Mouse (Mus musculus) layer of hippocampus, adult 18-20 months (tissue): ENCODE data around the gene Sirpa. TPM values are rescaled to one million over a fixed set of nuclear protein-coding genes. Genes with fewer than 3 reads are reported as not detected.
A peak's percentile ranks its signal among the peaks of the same experiment; 100 is the strongest.

Experiments
- DNase-seq, 2 experiments: peaks; one replicate each; pipeline ENCODE4 v3.0.0; 2022; ENCODE audit warnings: low spot score in 2 of 2
- total RNA-seq, 2 experiments: library from RNA; stranded (reverse); gene quantifications; 2 replicates each; pipeline ENCODE4 v1.2.3; 2021

Sirpa gene
- total RNA-seq, 2 experiments from 2014 or later, result 295 to 305 TPM

DNA sequence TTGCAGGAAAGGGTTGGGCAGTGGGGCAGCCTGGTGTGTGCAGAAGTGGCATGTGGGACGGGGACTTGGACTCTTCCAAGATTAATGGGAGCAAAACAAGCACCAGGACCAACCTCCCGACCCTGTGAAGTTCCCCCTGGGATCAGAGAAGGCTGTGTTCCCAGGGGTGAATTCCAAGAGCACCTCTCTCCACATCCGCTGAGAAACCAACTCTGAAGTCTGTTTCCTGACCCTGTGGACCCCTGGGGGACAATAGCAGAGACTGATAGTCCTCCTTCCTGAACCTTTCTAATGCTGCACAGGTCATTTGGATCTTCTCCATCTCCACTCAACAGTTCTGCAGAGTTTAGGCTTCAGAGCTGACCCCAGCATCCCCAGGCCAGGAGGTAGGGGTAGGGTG, 10.8 kb upstream of the Sirpa start:
- no peak for DNase-seq

DNA sequence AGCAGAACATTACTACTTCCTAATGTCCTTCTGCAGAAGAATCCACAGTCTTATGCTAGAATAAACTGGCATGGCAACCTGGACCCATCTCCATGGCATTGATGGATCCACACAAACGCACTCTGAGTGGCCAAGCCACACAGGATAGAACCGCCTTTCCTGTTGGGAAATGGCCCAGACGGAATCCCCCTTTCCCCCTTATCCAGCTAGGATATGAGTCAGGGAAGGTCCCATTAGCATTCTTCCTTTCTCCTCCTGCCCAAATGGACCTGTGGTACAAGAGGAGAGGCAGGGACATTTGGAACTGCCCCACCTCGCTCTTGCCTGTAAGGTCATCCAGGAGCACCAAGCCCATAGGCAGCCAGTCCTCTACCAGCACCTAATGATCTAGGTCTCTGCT, 10.4 kb upstream of the Sirpa start:
- DNase-seq, result no peak

DNA sequence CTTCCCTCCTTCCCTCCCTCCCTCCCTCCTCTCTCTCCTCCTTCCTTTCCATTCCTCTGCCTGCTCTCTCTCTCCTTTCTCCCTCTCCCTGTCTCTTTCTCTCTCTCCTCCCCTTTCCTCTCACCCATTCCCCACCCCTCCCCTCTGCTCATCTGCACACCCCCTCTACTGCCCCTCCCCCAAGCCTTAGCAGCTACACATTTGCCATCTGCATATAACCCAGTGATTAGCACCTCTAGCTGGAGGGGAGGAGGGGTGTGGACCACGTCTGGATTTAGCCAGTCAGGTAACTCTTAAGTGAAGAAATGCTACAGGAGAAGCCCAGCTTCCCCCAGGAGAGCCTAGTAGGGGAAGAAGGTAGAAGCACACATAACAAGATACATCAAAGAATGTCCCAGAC, 7.7 kb upstream of the Sirpa start:
- no peak for DNase-seq

DNA sequence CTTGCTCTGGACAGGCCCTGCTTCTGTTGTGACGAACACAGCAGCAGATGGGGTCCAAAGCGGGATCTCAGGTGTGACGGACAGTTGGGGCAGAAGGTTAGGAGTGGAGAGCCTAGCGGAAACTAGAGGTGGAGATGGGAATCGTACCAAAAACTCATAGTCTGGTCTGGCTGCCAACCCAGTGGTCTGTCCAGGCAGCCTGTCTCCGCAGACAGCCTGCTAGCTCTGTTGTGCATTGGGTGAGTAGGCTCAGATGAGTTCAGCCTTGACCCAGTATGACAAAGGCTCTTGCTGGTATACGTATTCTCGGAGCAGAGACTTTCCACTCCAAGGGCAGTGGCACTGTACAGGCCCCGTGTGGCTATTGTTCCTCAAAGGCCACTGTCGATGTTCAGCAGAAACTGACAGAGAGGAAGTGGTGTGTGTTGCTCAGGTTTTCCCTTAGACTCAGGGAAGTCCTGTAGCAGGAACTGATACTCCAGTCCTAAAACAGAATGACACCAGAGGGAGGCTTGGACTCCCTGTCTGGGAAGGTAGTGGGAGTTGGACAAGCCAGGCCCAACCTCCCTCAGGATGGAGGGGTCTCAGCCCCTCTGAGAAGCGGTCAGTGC, 6.6 kb upstream of the Sirpa start:
- DNase-seq, result no peak

DNA sequence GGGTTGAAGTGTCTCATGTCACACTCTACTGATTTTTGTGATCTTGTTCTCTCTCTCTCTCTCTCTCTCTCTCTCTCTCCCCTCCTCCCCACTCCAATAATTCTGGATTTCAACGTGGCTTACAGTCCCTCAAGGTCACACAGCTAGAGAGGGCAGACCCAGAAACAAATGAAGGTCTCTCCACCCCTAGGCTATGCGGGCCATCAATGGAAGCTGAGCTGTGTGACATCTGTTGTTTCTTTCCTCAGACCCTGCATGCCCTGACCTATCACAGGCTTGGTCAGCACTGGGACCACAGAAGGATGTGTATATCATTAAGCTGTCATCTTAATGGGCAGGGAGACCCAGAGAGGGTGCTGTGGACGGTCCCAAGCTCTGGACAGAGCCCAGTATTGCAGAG, 5.4 kb upstream of the Sirpa start:
- DNase-seq, result no peak

DNA sequence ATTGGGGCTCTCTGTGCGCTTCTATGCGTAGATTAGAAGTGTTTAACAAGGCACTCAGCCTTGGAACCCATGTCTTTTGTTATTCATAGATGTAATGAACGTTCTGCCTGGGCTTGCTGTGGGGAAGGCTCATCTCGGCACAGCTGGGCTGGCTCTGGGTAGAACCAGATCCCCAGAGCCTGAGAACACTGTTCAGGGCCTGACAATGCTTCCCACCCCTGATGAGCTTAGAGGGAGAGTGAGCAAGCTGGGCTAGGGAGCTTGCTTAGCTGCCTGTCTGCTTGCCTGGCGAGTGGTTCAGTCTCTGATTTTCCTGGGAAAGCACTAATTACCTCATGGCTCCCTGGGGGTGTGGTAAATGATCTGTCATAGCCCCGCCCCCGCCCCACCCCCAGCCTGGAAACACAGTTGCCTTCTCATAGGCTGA, 4.8 kb upstream of the Sirpa start:
- no peak for DNase-seq

DNA sequence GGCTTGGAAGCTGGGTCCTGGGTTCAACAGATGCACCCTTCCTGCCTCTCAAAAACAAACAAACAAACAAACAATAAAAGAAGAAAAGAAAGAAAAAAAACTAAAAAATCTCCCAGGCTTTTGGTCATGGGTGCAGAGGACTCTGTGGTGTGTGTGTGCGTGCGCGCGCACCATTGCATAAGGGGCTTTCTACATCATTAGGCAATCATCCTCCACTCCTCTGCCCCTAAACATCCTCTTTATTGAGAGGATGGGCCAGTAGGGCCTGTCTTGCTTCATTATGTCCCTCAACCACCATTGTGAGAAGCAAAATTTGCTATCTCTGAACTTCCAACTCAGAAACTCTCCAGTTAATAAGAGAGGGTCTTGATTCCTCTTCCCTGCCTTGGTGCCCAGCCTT, 738 bp upstream of the Sirpa start:
- DNase-seq, result no peak

DNA sequence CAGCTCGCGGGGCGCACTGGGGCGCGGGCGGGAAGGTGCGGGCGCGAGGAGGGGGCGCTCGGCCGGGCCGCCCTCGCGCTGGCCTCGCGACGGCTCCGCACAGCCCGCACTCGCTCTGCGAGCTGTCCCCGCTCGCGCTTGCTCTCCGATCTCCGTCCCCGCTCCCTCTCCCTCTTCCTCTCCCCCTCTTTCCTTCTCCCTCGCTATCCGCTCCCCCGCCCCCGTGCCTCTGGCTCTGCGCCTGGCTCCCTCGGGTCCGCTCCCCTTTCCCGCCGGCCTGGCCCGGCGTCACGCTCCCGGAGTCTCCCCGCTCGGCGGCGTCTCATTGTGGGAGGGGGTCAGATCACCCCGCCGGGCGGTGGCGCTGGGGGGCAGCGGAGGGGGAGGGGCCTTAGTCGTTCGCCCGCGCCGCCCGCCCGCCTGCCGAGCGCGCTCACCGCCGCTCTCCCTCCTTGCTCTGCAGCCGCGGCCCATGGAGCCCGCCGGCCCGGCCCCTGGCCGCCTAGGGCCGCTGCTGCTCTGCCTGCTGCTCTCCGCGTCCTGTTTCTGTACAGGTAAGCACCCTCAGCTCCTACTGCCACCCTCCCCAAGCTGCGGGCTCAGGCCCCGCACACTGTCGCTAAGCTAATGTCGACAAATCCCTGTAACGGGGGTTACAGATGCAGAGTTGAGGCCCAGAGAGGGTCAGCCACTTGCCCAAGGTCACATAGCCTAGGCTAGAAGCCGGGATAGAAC, 673 bp downstream of the Sirpa start:
- DNase-seq, result peak; percentile 79 to 85

DNA sequence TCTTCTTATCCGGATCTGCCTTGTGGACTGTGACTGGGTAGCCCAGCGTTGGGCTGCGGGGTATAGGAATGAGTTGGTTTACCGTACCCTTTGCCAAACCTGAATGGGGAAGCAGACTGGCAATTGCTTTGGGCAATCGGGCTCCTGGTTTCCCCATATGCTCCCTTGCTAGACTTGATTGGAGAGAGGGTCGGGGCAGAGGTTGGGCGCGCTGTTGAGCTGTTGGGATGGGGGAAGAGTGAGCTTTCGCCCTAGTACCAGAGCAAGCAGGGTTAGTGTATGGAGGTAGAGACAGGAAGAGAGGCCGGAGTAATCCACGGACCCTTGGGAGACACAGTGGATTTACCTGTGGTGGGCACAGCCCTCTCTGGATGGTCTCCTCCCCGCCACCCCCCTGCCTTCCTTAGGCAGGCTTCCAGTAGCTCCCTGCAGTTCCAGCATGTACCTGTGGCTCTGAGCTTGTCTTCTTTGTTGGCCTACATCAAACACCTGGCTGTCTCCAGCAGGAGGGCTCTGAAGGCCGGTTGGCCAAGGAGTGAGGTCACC, 1.3 kb downstream of the Sirpa start:
- peak in 1 of 2 experiments; percentile 49 for DNase-seq

DNA sequence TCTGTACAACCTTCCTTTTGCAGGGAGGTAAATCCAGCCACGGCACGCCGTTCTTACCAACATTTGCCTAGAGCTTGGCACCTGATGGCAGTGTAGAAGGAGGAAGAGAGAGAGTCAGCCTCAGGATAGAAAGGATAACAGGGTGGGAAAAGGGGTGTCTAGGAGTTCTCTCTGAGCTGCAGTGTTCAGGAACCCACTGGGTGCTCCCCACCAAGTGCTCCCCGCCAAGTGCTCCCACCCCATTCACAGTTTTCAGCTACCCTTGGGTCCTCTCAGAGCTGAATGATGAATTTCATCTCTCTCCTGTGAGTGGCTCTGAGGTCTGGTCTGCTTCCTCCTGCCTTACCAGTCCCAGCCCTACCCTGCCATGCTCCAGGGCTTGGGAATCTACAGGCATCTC, 1.9 kb downstream of the Sirpa start:
- DNase-seq, result peak in 1 of 2 experiments; percentile 30

DNA sequence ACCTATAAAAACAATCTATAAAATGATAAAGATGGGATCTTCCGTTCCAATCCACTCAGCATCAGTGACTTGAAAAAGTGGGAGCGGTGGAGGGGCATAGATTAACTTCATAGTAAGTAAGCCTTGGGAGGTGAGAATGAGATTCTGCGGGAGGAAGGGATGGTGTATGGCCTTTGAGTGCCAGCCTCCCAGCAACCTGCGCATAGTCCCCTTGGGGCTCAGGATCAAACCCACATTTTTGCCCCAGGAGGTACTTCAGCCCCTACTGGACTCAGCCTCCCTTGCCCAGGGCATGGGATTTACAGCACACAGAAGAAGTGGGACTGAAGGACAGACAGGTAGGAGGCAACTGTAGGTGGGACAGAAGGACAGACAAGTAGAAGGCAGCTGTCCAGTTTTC, 2.6 kb downstream of the Sirpa start:
- no peak for DNase-seq

DNA sequence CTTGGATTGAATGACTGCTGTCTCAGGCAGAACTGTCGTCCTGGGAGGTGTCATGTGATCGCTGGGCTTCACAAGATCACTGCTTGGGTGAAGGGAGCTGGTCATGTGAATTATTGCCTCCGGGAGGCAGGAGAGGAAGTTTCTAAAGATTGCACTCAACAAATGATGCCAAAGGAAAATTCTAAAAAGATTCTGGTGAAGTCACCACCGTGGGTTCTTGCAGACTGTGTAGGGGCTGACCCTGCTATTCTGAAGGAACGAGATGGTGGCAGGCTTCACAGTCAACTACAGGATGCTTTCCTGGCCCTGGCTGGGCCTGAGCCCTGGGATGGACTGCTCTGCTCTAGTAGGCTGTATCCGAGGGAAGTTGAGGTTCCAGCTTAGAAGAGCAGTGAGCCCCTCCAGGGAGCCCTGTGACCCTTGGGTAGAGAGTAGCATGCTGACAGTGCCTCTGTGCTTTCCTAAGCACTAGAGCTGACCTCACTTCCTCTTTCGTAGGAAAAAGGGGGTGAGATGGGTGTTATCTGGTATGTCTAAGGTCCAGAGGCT, 3.1 kb downstream of the Sirpa start:
- DNase-seq, result peak in 1 of 2 experiments; percentile 17

DNA sequence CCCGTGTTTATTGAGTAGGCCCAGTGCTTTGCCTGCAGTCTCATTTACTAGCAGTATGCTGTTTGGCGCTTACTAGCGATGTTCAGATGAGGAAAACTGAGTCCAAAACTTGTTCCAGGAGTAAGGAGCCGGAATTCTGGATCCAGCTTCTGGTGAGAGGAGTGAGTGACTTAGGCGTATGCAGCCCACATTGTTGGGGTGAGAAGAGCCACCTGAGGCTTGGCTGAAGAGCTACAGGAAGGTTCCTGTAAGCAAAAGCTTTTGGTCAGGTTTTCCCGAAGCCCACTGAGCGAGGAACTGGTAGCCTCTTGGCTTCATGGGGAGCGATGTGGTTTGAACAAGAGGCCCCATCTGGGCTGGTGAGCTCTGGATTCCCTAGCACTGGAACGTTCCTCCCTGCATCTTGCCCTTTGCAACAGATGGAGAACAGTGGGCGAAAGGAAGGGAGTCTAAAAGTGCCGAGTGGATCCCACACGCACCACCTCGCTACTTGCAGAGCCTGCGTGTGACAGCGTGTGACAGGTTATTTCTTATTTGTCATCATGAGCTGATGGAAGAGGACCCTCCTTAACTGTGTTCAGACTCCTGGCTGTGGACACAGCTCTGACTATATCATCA, 4.0 kb downstream of the Sirpa start:
- DNase-seq, result peak; percentile 73 to 75

DNA sequence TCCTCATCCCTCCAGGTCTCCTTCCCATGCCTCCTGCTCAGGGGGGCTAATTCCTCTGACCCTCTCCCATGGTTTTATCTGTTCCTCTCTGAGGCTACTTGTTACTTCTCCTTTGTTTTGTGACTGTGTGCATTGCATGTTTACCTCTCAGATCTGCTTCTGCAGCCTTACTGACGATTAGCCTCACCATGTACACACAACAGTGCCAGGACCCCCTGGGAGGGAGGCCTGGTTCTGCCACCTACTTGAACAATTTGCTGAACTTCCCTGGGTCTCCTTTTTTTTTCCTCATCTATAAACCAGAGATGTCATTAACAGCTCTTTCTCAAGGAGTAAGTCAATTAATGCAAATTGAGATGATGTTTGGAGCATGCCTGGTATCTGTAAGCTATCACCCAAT, 4.9 kb downstream of the Sirpa start:
- DNase-seq, result no peak

DNA sequence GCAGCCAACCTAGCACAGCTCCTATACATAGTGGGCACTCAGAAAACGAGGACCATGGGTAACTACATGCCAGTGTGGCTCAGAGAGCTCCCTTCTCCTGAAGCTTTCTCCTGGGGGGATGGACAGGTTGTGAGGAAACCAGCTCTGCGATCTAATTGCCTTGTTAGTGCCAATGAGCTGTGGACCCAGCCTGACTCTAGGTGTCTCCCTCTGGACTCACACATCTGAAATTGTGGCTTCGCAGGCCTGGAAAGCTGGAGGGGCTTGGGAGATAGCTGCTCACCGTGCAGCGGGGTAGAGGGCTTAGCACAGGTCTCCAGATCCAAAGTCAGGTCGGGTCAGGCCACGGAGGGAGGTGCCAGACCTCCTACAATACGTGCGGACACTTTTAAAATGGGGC, 5.5 kb downstream of the Sirpa start:
- DNase-seq, result no peak

DNA sequence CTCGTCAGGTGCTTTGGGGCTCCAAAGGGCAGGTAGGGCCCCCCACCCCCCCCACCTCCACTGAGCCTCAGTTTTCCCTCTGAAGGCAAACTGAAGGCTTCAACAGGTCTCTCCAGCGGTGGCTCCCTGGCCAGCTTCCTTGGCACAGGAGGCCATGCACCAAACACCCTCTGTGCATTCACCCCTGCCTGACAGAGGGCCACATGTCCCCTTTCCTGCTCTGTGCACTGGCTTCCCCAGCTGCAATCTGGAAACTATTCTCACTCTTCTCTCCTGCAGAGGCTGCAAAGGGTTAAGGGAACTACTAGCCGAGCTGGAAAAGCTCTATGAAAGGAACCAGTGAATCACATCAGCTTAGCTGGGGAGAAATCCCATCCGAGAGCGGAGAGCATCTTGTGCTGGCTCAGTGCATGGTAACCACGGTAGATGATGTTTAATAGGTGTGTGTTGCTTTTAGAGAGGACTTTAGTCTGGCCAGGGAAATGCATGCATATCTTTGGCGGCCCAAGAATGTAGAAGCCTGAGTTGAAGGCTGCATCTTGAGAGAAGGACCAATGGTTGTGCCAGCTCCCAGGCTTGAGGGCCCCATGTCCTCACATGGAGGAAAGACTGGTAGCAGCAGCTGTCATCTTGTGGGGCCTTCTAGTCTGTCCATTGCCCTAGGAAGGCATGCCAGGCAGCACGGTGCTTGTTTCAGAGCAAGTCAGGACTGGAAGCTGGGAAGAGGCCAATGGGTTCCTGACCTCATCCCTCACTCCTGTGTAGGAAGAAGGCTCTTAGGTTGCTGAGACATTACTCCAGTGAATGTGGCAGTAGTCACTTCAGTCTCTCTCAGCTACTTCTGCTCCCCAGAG, 6.8 kb downstream of the Sirpa start:
- DNase-seq, result no peak

DNA sequence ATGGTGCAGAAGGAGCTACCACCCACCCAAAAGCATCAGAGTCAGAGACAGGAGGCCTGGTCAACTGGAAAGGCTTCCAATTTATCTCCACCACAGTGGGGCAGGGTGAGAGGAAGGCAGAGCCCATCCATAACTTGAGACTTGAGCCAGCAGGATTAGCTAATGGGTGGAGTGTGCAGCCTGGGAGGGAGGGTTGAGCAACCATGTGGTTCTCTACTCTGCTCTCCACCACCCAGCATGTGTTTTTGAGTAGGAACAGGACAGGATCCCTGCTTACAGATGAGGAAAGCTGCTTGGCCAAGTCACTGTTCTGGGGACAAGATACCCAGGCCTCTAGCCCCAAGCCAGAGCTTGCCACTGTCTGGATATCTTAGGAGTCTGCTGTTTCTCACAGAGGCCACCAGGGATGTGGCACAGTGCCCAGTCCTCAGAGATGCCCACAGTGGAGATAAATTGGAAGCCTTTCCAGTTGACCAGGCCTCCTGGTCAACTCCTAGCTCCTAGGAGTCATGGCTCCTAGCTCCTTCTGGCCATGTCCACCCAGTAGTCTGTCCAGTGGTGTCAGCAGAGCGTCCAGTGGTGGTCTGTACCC, 8.5 kb downstream of the Sirpa start:
- DNase-seq, result peak in 1 of 2 experiments; percentile 31

DNA sequence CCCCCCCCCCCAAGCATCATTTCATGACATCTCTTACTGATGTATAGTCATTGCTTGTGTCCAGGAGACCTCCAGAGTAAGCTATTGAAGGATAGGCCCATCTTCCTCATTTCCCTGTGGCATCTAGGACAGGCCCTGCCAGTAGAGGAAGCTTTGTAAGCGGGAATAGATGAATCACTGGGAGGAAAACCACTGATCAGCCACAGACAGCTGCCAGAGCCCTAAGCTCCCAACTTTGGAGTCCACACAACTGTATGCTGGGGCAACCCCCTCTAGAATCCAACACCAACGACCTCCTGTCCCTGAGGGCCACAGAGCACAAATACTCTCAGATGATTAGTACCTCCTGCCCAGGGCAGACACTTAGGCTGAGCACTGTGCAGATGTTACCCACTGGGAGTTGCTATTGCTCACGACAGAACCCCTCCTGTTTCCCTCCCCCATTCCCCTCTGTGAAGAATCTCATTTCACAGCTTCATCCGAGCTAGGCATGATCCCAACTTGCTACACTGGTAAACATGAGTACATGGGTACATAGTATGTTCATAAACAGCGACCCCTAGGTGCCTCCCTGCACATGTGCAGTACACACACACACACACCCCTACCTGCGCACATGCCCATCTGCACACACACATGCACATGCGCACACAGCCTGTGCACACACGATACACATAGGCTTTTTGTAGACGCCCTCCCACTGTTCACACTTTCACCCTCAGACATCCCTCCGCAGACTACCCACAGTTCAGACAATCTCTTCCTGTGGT, 9.4 kb downstream of the Sirpa start:
- no peak for DNase-seq

DNA sequence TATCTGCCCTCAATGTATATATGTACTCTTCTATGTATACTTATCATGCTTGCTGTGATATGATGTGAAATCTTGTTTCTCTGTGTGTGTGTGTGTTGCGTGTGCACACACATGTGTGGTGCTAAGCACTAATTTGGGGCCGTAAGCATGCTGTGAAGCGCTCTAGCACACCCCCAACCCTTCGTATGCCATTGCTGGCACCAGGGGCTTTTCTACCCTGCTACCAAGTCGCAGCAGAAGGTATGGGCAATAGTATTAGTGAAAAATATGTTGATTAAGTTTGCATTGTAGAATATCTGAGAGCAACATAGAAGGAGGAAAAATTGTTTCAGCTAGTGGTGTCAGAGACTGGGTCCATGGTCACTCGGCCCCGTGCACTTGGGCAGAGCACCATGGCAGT, 10.2 kb downstream of the Sirpa start:
- DNase-seq, result no peak

DNA sequence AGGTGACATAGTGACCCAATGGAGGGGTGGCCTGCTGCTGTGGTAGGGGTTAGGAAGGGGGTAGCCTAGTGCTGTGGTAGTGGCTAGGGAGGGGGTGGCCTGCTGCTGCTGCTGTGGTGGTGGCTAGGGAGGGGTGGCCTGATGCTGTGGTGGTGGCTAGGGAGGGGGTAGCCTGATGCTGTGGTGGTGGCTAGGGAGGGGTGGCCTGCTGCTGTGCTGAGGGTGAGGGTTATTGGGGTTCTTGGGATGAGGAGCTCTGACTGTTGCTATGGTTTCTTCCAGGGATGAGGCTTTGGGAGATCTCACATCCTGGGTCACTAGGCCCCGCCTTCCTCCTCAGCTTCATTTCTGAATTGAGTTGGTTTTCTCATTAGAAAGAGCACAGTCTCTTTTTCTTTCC, 10.9 kb downstream of the Sirpa start:
- no peak for DNase-seq
